Mouse (Mus musculus): ENCODE data around the gene Tro. TPM values are rescaled to one million over a fixed set of nuclear protein-coding genes. Genes with fewer than 3 reads are reported as not detected.

Gene Tro
- polyA plus RNA-seq (2015; fragmentation: Nextera tagmentation; extraction: Ambion mirVana), result 8.4 and 9.1 TPM in 2 replicates

DNA sequence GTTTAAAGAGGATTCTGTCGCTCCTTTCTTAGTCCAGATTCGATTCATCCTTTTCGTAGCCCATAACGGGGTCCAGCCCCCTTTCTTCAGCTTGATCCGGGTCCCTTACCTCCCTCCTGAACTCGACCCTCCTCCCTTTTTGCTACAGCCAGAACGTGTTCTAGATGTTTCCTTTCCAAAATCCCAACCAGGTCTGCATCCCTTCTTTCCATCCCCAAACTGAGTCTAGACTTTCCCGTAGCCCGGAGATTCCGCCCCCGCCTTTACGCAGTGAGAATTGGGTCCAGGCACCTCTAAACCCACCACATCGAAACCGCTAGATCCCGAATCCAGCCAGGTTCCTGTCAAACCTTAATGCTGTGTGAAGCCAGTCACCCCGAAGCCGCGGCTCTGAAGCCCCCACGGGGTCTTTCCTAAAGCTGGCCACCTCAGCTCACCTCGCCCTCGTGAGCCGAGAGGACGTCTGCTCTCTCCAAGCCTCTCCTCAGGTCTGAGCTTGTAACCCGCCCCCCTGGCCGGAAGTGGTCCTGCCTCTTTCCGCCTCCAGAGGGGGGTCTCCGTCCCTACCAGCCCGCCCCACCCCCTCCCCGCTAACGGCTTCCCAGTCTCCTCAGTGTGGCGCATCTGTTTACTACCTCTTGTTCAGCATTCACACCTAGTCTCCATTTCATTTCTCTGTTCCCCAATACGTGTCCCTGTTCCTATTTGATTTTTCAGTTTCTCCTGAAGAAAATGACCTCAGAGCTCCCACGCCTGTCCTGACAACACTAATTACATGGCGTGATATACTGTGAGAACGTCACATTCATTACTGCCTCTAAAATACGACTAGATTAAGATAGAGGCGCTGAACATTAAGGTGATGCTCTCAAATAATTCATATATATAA is at the start of gene Tro:
Tro (minus strand) TSS at position 676 of the 889 bp plus-strand sequence.
- DNase-seq (ENCODE audit: low spot score) (peak; percentile 71), ATAC-seq (replicated peaks; ENCODE audit: low FRiP score, low read depth) (peak; percentile 84)
- peak within 1 kb of the TSS; percentile 52 for H3K9ac ChIP-seq (ENCODE audit: low read depth, low read length)
- no peak within 1 kb of the TSS for H3K27ac ChIP-seq
- no peaks in the 10 kb centered on the region for H3K9me3 ChIP-seq (replicated peaks; ENCODE audit: low read length)
- H3K4me2 ChIP-seq (ENCODE audit: low read length), result peak within 1 kb of the TSS; percentile 64
- H3K27me3 ChIP-seq (ENCODE audit: insufficient read depth, low read length), result no peaks in the 10 kb centered on the region
- no peaks in the 10 kb centered on the region for H3K36me3 ChIP-seq (ENCODE audit: insufficient read depth, low read length)
- peak within 1 kb of the TSS; percentile 48 for H3K4me3 ChIP-seq (replicated peaks; ENCODE audit: low read depth, low read length)
- 38% methylated on average over 37 of the region's 37 CpGs for WGBS
- TF ChIP-seq CTCF (IDR thresholded peaks at IDR 0.05; ENCODE audit: low read depth), result peak; percentile 36; the same call in 1 of the 2 replicates
- no peaks in the 10 kb centered on the region for H3K4me1 ChIP-seq (replicated peaks; ENCODE audit: insufficient read depth, low read length)

GRCm38 (mm10) chrX:150677505-150677904 is 20.1 kb upstream of the Tro start:
- Histone ChIP-seq H3K27ac (no peak overlapping the region), H3K9ac (ENCODE audit: low read depth, low read length) (no peak overlapping the region), H3K9me3 (replicated peaks; ENCODE audit: low read length) (no peaks in the 10 kb centered on the region), H3K4me1 (replicated peaks; ENCODE audit: insufficient read depth, low read length) (no peaks in the 10 kb centered on the region), H3K4me3 (replicated peaks; ENCODE audit: low read depth, low read length) (no peak overlapping the region), H3K36me3 (ENCODE audit: insufficient read depth, low read length) (no peaks in the 10 kb centered on the region), H3K4me2 (ENCODE audit: low read length) (no peak overlapping the region), H3K27me3 (ENCODE audit: insufficient read depth, low read length) (no peaks in the 10 kb centered on the region)
- WGBS, result 40% methylated on average over 1 of the region's 1 CpGs
- no peak for ATAC-seq (replicated peaks; ENCODE audit: low FRiP score, low read depth)
- DNase-seq (ENCODE audit: low spot score), result no peak
- no peak for TF ChIP-seq CTCF (IDR thresholded peaks at IDR 0.05; ENCODE audit: low read depth)

- peak; percentile 57 for TF ChIP-seq CTCF (IDR thresholded peaks at IDR 0.05; ENCODE audit: low read depth)
- Histone ChIP-seq H3K4me1 (replicated peaks; ENCODE audit: insufficient read depth, low read length) (no peaks in the 10 kb centered on the region), H3K27me3 (ENCODE audit: insufficient read depth, low read length) (no peaks in the 10 kb centered on the region), H3K36me3 (ENCODE audit: insufficient read depth, low read length) (no peaks in the 10 kb centered on the region), H3K4me3 (replicated peaks; ENCODE audit: low read depth, low read length) (no peak overlapping the region), H3K4me2 (ENCODE audit: low read length) (no peak overlapping the region), H3K9ac (ENCODE audit: low read depth, low read length) (no peak overlapping the region), H3K27ac (no peak overlapping the region), H3K9me3 (replicated peaks; ENCODE audit: low read length) (no peaks in the 10 kb centered on the region)
- ATAC-seq (replicated peaks; ENCODE audit: low FRiP score, low read depth), result no peak
- 36% methylated on average over 4 of the region's 4 CpGs for WGBS
- DNase-seq (ENCODE audit: low spot score), result no peak
Measured at GRCm38 (mm10) chrX:150662809-150663208, 5.4 kb upstream of the Tro start.

DNA sequence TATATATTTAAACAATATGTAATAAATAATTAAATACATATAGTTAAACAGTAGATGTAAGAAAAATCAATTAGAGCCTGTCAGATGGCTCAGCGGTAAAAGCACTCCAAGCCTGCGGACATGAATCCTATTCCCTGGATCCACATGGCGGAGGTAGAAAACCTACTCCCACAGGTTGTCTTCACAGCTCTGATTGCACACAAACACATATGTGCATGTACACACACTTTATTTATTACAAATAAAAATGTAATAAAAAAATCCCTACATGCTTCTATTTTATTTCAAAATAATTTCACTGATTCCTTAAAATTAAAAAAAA is 375 bp upstream of the Tro start:
- Histone ChIP-seq H3K4me2 (ENCODE audit: low read length) (peak overlapping the region; percentile 64), H3K4me3 (replicated peaks; ENCODE audit: low read depth, low read length) (peak overlapping the region; percentile 48; the same call in 1 of the 2 replicates), H3K9me3 (replicated peaks; ENCODE audit: low read length) (no peaks in the 10 kb centered on the region), H3K27ac (no peak overlapping the region), H3K4me1 (replicated peaks; ENCODE audit: insufficient read depth, low read length) (no peaks in the 10 kb centered on the region), H3K9ac (ENCODE audit: low read depth, low read length) (no peak overlapping the region), H3K36me3 (ENCODE audit: insufficient read depth, low read length) (no peaks in the 10 kb centered on the region), H3K27me3 (ENCODE audit: insufficient read depth, low read length) (no peaks in the 10 kb centered on the region)
- WGBS, result 33% methylated on average over 3 of the region's 3 CpGs
- ATAC-seq (replicated peaks; ENCODE audit: low FRiP score, low read depth) (no peak), DNase-seq (ENCODE audit: low spot score) (no peak)
- TF ChIP-seq CTCF (IDR thresholded peaks at IDR 0.05; ENCODE audit: low read depth), result no peak

- no peaks in the 10 kb centered on the region for H3K27me3 ChIP-seq (ENCODE audit: insufficient read depth, low read length)
- DNase-seq (ENCODE audit: low spot score) (peak; percentile 11), ATAC-seq (replicated peaks; ENCODE audit: low FRiP score, low read depth) (0 out of 2 replicates have a peak, but pooled peaks have one; percentile 17)
- H3K4me2 ChIP-seq (ENCODE audit: low read length), result peak overlapping the region; percentile 64
- no peaks in the 10 kb centered on the region for H3K36me3 ChIP-seq (ENCODE audit: insufficient read depth, low read length)
- H3K4me3 ChIP-seq (replicated peaks; ENCODE audit: low read depth, low read length), result peak overlapping the region; percentile 48
- H3K27ac ChIP-seq, result no peak overlapping the region
- no peak for TF ChIP-seq CTCF (IDR thresholded peaks at IDR 0.05; ENCODE audit: low read depth)
- no peaks in the 10 kb centered on the region for H3K4me1 ChIP-seq (replicated peaks; ENCODE audit: insufficient read depth, low read length)
- WGBS, result 46% methylated on average over 32 of the region's 44 CpGs
- no peaks in the 10 kb centered on the region for H3K9me3 ChIP-seq (replicated peaks; ENCODE audit: low read length)
- H3K9ac ChIP-seq (ENCODE audit: low read depth, low read length), result peak overlapping the region; percentile 52
Measured at GRCm38 (mm10) chrX:150656122-150656907, 1.1 kb downstream of the Tro start.

- H3K9ac ChIP-seq (ENCODE audit: low read depth, low read length), result no peak overlapping the region
- H3K27me3 ChIP-seq (ENCODE audit: insufficient read depth, low read length), result no peaks in the 10 kb centered on the region
- H3K4me2 ChIP-seq (ENCODE audit: low read length), result no peak overlapping the region
- no peaks in the 10 kb centered on the region for H3K36me3 ChIP-seq (ENCODE audit: insufficient read depth, low read length)
- no peak overlapping the region for H3K4me3 ChIP-seq (replicated peaks; ENCODE audit: low read depth, low read length)
- no peaks in the 10 kb centered on the region for H3K9me3 ChIP-seq (replicated peaks; ENCODE audit: low read length)
- no peak for ATAC-seq (replicated peaks; ENCODE audit: low FRiP score, low read depth)
- no peaks in the 10 kb centered on the region for H3K4me1 ChIP-seq (replicated peaks; ENCODE audit: insufficient read depth, low read length)
- WGBS, result 74% methylated on average over 1 of the region's 1 CpGs
- DNase-seq (ENCODE audit: low spot score), result no peak
- no peak overlapping the region for H3K27ac ChIP-seq
- no peak for TF ChIP-seq CTCF (IDR thresholded peaks at IDR 0.05; ENCODE audit: low read depth)
Measured at GRCm38 (mm10) chrX:150636421-150636820, 21.0 kb downstream of the Tro start.
